Mouse (Mus musculus): ENCODE results near the gene Mcemp1. TPM values are rescaled to one million over a fixed set of nuclear protein-coding genes. Genes with fewer than 3 reads are reported as not detected.

Mcemp1 gene
- total and polyA plus RNA-seq, 2 experiments from 2014 or later, result 0.30 TPM; not detected in 1

DNA sequence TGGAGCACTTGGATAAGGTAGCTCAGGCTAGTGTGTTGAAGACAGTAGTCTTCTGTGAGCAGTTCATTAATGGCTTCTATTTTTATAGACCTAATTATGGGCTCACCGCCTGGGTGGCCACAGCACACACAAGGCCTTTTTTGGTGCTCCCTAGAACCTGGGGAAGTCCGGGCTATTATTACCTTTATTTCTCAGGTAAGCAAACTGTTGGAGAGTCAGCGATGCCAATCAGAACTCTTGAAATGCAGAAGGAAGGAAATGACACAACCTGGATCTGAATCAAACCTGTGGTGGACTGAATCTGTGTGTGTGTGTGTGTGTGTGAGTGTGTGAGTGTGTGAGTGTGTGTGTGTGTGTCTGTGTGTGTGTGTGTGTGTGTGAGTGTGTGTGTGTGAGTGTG, 28.6 kb downstream of the Mcemp1 start, which contains the start of gene Fcer2a:
Gene Fcer2a, minus strand, starts transcription at position 55 of the 400 bp plus-strand sequence.
- no peak for ATAC-seq (ENCODE audit: insufficient read depth, low read depth)
- H3K4me2 ChIP-seq (ENCODE audit: low read depth, low read length), result no peak within 1 kb of the TSS
- no peak for DNase-seq (ENCODE audit: low spot score)
- H3K27me3 ChIP-seq (ENCODE audit: control insufficient read depth, insufficient read depth, low read length), result no peaks in the 10 kb centered on the region
- H3K9me3 ChIP-seq (replicated peaks; ENCODE audit: control insufficient read depth, low read length), result no peaks in the 10 kb centered on the region
- WGBS, result 66% methylated on average over 3 of the region's 3 CpGs
- H3K36me3 ChIP-seq (replicated peaks; ENCODE audit: control insufficient read depth, insufficient read depth, low read length), result no peaks in the 10 kb centered on the region
- H3K4me1 ChIP-seq (ENCODE audit: control insufficient read depth, insufficient read depth), result no peaks in the 10 kb centered on the region
- TF ChIP-seq CTCF (IDR thresholded peaks at IDR 0.05; ENCODE audit: low read depth) (no peak), EP300 (IDR thresholded peaks at IDR 0.05; ENCODE audit: low read depth) (no peak)
- no peak within 1 kb of the TSS for H3K4me3 ChIP-seq (ENCODE audit: low read depth, low read length)
- H3K27ac ChIP-seq (ENCODE audit: low read depth), result no peak within 1 kb of the TSS
- H3K9ac ChIP-seq (replicated peaks; ENCODE audit: low read depth, low read length), result no peak within 1 kb of the TSS

DNA sequence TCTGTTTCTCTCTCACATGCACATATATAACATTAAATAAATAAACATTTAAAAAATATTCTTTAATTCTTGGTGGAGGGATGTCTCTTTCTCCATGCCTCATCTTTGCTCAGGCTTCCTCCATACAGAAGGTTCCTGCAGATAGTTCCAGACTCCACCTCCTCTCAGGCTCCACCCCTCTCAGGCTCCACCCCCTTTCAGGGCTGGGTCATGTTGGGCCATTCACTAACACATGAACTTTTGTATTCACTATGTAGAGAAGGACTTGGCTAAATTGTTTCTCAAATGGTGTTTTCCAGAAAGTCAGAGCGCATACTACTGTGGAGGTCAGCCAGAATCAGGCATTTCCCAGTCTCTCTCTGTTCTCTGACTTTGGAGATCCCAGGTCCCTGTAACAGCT, 35.9 kb downstream of the Mcemp1 start:
- no peak for ATAC-seq (ENCODE audit: insufficient read depth, low read depth)
- no peak overlapping the region for H3K9ac ChIP-seq (replicated peaks; ENCODE audit: low read depth, low read length)
- no peak overlapping the region for H3K27ac ChIP-seq (ENCODE audit: low read depth)
- WGBS, result 94% methylated on average over 1 of the region's 1 CpGs
- no peaks in the 10 kb centered on the region for H3K36me3 ChIP-seq (replicated peaks; ENCODE audit: control insufficient read depth, insufficient read depth, low read length)
- no peak overlapping the region for H3K4me2 ChIP-seq (ENCODE audit: low read depth, low read length)
- H3K4me3 ChIP-seq (ENCODE audit: low read depth, low read length), result no peak overlapping the region
- H3K9me3 ChIP-seq (replicated peaks; ENCODE audit: control insufficient read depth, low read length), result no peaks in the 10 kb centered on the region
- no peaks in the 10 kb centered on the region for H3K27me3 ChIP-seq (ENCODE audit: control insufficient read depth, insufficient read depth, low read length)
- TF ChIP-seq CTCF (IDR thresholded peaks at IDR 0.05; ENCODE audit: low read depth) (no peak), EP300 (IDR thresholded peaks at IDR 0.05; ENCODE audit: low read depth) (no peak)
- no peaks in the 10 kb centered on the region for H3K4me1 ChIP-seq (ENCODE audit: control insufficient read depth, insufficient read depth)
- DNase-seq (ENCODE audit: low spot score), result no peak

DNA sequence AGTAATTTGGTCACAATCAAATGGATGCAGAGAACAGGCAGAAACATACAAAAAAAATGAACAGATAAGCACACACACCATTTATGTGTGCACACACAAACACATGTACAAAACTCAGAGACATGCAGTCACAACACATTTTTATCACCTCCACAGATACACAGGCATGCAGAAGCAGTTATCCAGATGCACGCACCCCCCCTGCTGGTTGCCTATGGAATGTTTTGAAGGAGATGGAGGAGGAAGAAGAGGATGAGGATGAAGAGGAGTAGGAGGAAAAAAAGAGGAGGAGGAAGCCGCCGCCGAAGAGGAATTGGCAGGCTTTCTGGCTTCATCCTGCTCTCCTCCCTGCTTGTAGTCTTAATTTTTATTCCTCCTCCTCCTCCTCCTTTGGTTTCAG, 40.2 kb downstream of the Mcemp1 start:
- H3K4me3 ChIP-seq (ENCODE audit: low read depth, low read length), result no peak overlapping the region
- no peak overlapping the region for H3K9ac ChIP-seq (replicated peaks; ENCODE audit: low read depth, low read length)
- no peak for DNase-seq (ENCODE audit: low spot score)
- no peaks in the 10 kb centered on the region for H3K4me1 ChIP-seq (ENCODE audit: control insufficient read depth, insufficient read depth)
- no peaks in the 10 kb centered on the region for H3K36me3 ChIP-seq (replicated peaks; ENCODE audit: control insufficient read depth, insufficient read depth, low read length)
- no peak for ATAC-seq (ENCODE audit: insufficient read depth, low read depth)
- no peak for TF ChIP-seq EP300 (IDR thresholded peaks at IDR 0.05; ENCODE audit: low read depth)
- peak; percentile 44 for TF ChIP-seq CTCF (IDR thresholded peaks at IDR 0.05; ENCODE audit: low read depth)
- H3K4me2 ChIP-seq (ENCODE audit: low read depth, low read length), result no peak overlapping the region
- no peak overlapping the region for H3K27ac ChIP-seq (ENCODE audit: low read depth)
- WGBS, result 55% methylated on average over 4 of the region's 4 CpGs
- no peaks in the 10 kb centered on the region for H3K9me3 ChIP-seq (replicated peaks; ENCODE audit: control insufficient read depth, low read length)
- no peaks in the 10 kb centered on the region for H3K27me3 ChIP-seq (ENCODE audit: control insufficient read depth, insufficient read depth, low read length)

DNA sequence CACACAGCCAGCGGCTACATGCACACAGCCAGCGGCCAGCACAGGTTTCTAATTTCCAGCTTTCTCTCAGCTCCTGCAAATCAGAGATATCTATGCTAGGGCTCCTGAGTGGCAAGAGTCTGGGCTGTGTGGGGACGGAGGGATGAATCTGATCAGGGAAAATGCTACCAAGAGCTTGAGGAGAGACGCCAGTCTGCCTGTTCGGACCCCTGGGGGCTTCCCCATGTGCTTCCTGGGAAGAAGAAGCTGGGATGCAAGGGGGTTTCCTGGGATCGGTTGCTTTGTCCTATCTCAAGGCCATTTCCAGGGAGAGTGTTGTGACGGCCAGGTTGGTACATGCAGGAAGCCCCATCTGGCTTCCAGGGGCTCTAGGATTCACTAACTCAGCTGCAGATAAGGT, 42.1 kb downstream of the Mcemp1 start:
- no peaks in the 10 kb centered on the region for H3K27me3 ChIP-seq (ENCODE audit: control insufficient read depth, insufficient read depth, low read length)
- H3K4me3 ChIP-seq (ENCODE audit: low read depth, low read length), result no peak overlapping the region
- no peaks in the 10 kb centered on the region for H3K36me3 ChIP-seq (replicated peaks; ENCODE audit: control insufficient read depth, insufficient read depth, low read length)
- H3K9ac ChIP-seq (replicated peaks; ENCODE audit: low read depth, low read length), result no peak overlapping the region
- no peak overlapping the region for H3K27ac ChIP-seq (ENCODE audit: low read depth)
- WGBS, result 52% methylated on average over 7 of the region's 7 CpGs
- H3K4me2 ChIP-seq (ENCODE audit: low read depth, low read length), result no peak overlapping the region
- DNase-seq (ENCODE audit: low spot score) (no peak), ATAC-seq (ENCODE audit: insufficient read depth, low read depth) (no peak)
- TF ChIP-seq CTCF (IDR thresholded peaks at IDR 0.05; ENCODE audit: low read depth), result no peak
- TF ChIP-seq EP300 (IDR thresholded peaks at IDR 0.05; ENCODE audit: low read depth), result no peak
- H3K9me3 ChIP-seq (replicated peaks; ENCODE audit: control insufficient read depth, low read length), result no peaks in the 10 kb centered on the region
- no peaks in the 10 kb centered on the region; the same call in 1 of the 2 replicates for H3K4me1 ChIP-seq (ENCODE audit: control insufficient read depth, insufficient read depth)

- no peak for TF ChIP-seq CTCF (IDR thresholded peaks at IDR 0.05; ENCODE audit: low read depth)
- no peak for TF ChIP-seq EP300 (IDR thresholded peaks at IDR 0.05; ENCODE audit: low read depth)
- 74% methylated on average over 3 of the region's 3 CpGs for WGBS
- Histone ChIP-seq H3K4me1 (ENCODE audit: control insufficient read depth, insufficient read depth) (no peaks in the 10 kb centered on the region; the same call in 1 of the 2 replicates), H3K36me3 (replicated peaks; ENCODE audit: control insufficient read depth, insufficient read depth, low read length) (no peaks in the 10 kb centered on the region), H3K27me3 (ENCODE audit: control insufficient read depth, insufficient read depth, low read length) (no peaks in the 10 kb centered on the region), H3K27ac (ENCODE audit: low read depth) (no peak overlapping the region), H3K9ac (replicated peaks; ENCODE audit: low read depth, low read length) (no peak overlapping the region), H3K4me3 (ENCODE audit: low read depth, low read length) (no peak overlapping the region), H3K9me3 (replicated peaks; ENCODE audit: control insufficient read depth, low read length) (no peaks in the 10 kb centered on the region), H3K4me2 (ENCODE audit: low read depth, low read length) (no peak overlapping the region)
- DNase-seq (ENCODE audit: low spot score), result no peak
- ATAC-seq (ENCODE audit: insufficient read depth, low read depth), result no peak
Measured at GRCm38 (mm10) chr8:3710312-3710711, 44.8 kb downstream of the Mcemp1 start.

GRCm38 (mm10) chr8:3711646-3712045, 46.1 kb downstream of the Mcemp1 start:
- peak; percentile 30; the same call in 1 of the 2 replicates for ATAC-seq (ENCODE audit: insufficient read depth, low read depth)
- peak; percentile 16 for DNase-seq (ENCODE audit: low spot score)
- no peaks in the 10 kb centered on the region for H3K36me3 ChIP-seq (replicated peaks; ENCODE audit: control insufficient read depth, insufficient read depth, low read length)
- H3K4me3 ChIP-seq (ENCODE audit: low read depth, low read length), result no peak overlapping the region
- H3K27me3 ChIP-seq (ENCODE audit: control insufficient read depth, insufficient read depth, low read length), result no peaks in the 10 kb centered on the region
- H3K4me2 ChIP-seq (ENCODE audit: low read depth, low read length), result no peak overlapping the region
- TF ChIP-seq EP300 (IDR thresholded peaks at IDR 0.05; ENCODE audit: low read depth), result no peak
- no peak for TF ChIP-seq CTCF (IDR thresholded peaks at IDR 0.05; ENCODE audit: low read depth)
- no peaks in the 10 kb centered on the region; the same call in 1 of the 2 replicates for H3K4me1 ChIP-seq (ENCODE audit: control insufficient read depth, insufficient read depth)
- no peak overlapping the region for H3K9ac ChIP-seq (replicated peaks; ENCODE audit: low read depth, low read length)
- peak overlapping the region; percentile 7; the same call in 1 of the 2 replicates for H3K27ac ChIP-seq (ENCODE audit: low read depth)
- 27% methylated on average over 2 of the region's 2 CpGs for WGBS
- H3K9me3 ChIP-seq (replicated peaks; ENCODE audit: control insufficient read depth, low read length), result no peaks in the 10 kb centered on the region
